Mouse (Mus musculus) small intestine, adult 2 months (tissue): ENCODE results near the gene Pagr1b. TPM values are rescaled to one million over a fixed set of nuclear protein-coding genes. Genes with fewer than 3 reads are reported as not detected.

ENCODE experiments used
- H3K27ac ChIP-seq: fragments of 200-500 bp; 2 replicates; pipeline ENCODE4 v1.5.1; 2012; ENCODE audit warnings: low read depth, low read length, control low read depth, inconsistent platforms; ENCODE audit not compliant: insufficient read depth
- H3K27me3 ChIP-seq: fragments of 200-500 bp; 2 replicates; pipeline ENCODE4 v1.6.1; 2012; ENCODE audit warnings: mild to moderate bottlenecking, moderate library complexity, low read length, inconsistent platforms; ENCODE audit not compliant: control insufficient read depth, insufficient read depth
- H3K36me3 ChIP-seq: fragments of 200-500 bp; 2 replicates; pipeline ENCODE4 v1.6.1; 2012; ENCODE audit warnings: mild to moderate bottlenecking, low read length, control low read depth, inconsistent platforms; ENCODE audit not compliant: control insufficient read depth, insufficient read depth
- H3K4me1 ChIP-seq: fragments of 200-500 bp; 2 replicates; pipeline ENCODE4 v1.6.1; 2012; ENCODE audit warnings: low read length, inconsistent platforms, mixed read lengths; ENCODE audit not compliant: control insufficient read depth, insufficient read depth, insufficient read length
- H3K4me3 ChIP-seq: fragments of 200-500 bp; 2 replicates; pipeline ENCODE4 v1.5.1; 2012; ENCODE audit warnings: low read depth, mild to moderate bottlenecking, control low read depth, inconsistent platforms, low read length, moderate library complexity
- CTCF ChIP-seq: fragments of 200-500 bp; IDR thresholded peaks from 2 replicates; pipeline ENCODE4 v1.5.1; 2012; ENCODE audit warnings: low read depth, mild to moderate bottlenecking, control low read depth, inconsistent platforms, low read length, moderate library complexity, mixed read lengths; ENCODE audit not compliant: insufficient replicate concordance, insufficient read length; ENCODE audit errors: extremely low read depth
- POLR2A ChIP-seq: fragments of 200-500 bp; IDR thresholded peaks from 2 replicates; pipeline ENCODE4 v1.6.1; 2012; ENCODE audit warnings: low read depth, mild to moderate bottlenecking, control low read depth, inconsistent platforms, low read length, moderate library complexity
- WGBS: fragments of 180-500 bp; shearing (Covaris S2); methylation state at CpG from one replicate; pipeline ENCODE4 v1.1.7; 2018; 5-methylcytosine and 5-hydroxymethylcytosine counted together
- polyA plus RNA-seq: library from polyadenylated mRNA; depleted of rRNA; stranded (reverse); fragments of >200 nt; gene quantifications from 2 replicates; pipeline ENCODE4 v1.2.3, GENCODE M21; 2012

The Pagr1b gene
- polyA plus RNA-seq, 1 experiment = 2.9 TPM

- no peaks in the 10 kb centered on the region for H3K27me3 ChIP-seq
- 88% methylated on average over 7 of the region's 7 CpGs for WGBS
- TF ChIP-seq POLR2A (no peak), CTCF (no peak)
- no peak overlapping the region for H3K27ac ChIP-seq
- H3K4me1 ChIP-seq = peaks cover 9% of the 10 kb centered on the region
- H3K36me3 ChIP-seq = peaks cover 22% of the 10 kb centered on the region
- H3K4me3 ChIP-seq = no peak overlapping the region
Measured at GRCm38 (mm10) chr7:127022528-127023271, 6.4 kb upstream of the Pagr1b start.

- H3K36me3 ChIP-seq = peaks cover 22% of the 10 kb centered on the region
- 56% methylated on average over 5 of the region's 5 CpGs for WGBS
- no peak overlapping the region for H3K27ac ChIP-seq
Measured at GRCm38 (mm10) chr7:127021563-127022527, 5.6 kb upstream of the Pagr1b start.

DNA sequence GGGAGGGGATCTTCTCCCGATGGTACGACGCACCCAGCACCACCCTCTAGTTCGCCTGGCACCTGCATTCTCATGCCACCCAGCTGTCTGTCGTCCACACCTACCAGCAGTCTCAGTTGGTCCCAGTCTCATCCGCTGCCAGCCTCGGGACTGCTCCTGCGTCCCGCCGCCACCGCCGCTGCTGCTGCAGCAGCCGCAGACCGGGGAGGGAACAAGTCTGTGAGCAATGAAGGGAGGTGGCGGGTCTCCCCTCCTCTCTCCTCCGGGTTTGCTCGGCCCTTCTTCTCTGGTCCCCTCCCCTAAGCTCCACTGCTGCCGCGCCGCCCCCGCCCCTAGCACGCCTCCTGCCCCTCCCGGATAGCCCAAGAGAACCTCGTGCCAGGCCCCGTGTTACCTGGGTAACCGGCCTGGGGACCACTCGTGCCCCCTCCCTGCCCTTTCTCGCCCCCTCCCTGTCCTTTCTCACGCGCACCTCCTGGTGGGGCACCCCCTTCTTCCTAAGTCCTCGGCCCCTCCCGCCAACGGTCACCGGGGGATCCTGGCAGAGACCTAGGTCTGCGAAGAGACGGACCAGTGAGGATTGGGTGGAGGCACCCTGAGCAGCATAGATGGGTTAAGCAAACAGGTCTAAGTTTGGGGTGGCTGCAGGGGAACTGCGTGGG lies 4.7 kb upstream of the Pagr1b start, which contains the start of the genes Gm42742 and Prrt2:
Gene Gm42742 (minus strand): TSS at position 197 of the 662 bp plus-strand sequence.
Gene Prrt2 (minus strand): TSS at position 311 of the 662 bp plus-strand sequence.
- Histone ChIP-seq H3K4me1 (peaks cover 8% of the 10 kb centered on the region), H3K27me3 (no peaks in the 10 kb centered on the region), H3K27ac (peak within 1 kb of the TSS; percentile 8; the same call in 1 of the 2 replicates), H3K4me3 (peak within 1 kb of the TSS; percentile 55), H3K36me3 (peaks cover 22% of the 10 kb centered on the region)
- no peak for TF ChIP-seq POLR2A
- WGBS = 3% methylated on average over 37 of the region's 37 CpGs

More at GRCm38 (mm10) chr7:127021563-127022527, 5.6 kb upstream of the Pagr1b start:
- Histone ChIP-seq H3K27me3 (no peaks in the 10 kb centered on the region), H3K4me1 (peaks cover 8% of the 10 kb centered on the region), H3K4me3 (no peak overlapping the region)
- TF ChIP-seq POLR2A (no peak), CTCF (no peak)

- no peaks in the 10 kb centered on the region for H3K27me3 ChIP-seq
Measured at GRCm38 (mm10) chr7:127020491-127020890, 4.2 kb upstream of the Pagr1b start.

DNA sequence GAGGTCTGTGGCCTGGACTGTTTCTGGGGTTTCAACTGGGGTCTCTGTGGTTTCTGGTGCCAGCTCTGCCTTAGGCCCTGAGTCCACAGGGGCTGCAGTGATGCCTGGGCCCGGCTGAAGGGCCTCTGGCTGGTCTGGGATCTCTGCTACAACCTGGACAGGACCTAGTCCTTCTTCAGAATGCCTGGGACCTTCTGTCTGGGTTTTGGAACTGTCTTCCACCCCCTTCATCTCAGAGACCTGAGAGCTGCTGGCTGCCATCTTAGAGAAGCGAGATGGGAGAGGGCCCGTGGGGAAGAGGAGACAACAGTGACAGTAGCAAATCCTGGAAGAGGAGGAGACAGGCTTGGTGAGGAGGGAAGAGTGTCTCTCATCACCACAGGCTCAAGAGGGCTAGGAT lies 3.7 kb upstream of the Pagr1b start:
- Histone ChIP-seq H3K4me1 (peaks cover 13% of the 10 kb centered on the region), H3K4me3 (no peak overlapping the region), H3K36me3 (peaks cover 24% of the 10 kb centered on the region), H3K27me3 (no peaks in the 10 kb centered on the region), H3K27ac (no peak overlapping the region)
- 87% methylated on average over 3 of the region's 3 CpGs for WGBS
- no peak for TF ChIP-seq CTCF
- TF ChIP-seq POLR2A = no peak

More at GRCm38 (mm10) chr7:127020491-127020890, 4.2 kb upstream of the Pagr1b start:
- H3K4me1 ChIP-seq = peaks cover 12% of the 10 kb centered on the region
- 58% methylated on average over 5 of the region's 5 CpGs for WGBS
- H3K4me3 ChIP-seq = peak overlapping the region; percentile 55
- H3K36me3 ChIP-seq = peaks cover 22% of the 10 kb centered on the region
- peak overlapping the region; percentile 8; the same call in 1 of the 2 replicates for H3K27ac ChIP-seq
- no peak for TF ChIP-seq POLR2A
- no peak for TF ChIP-seq CTCF

GRCm38 (mm10) chr7:127019306-127019960 lies 3.1 kb upstream of the Pagr1b start:
- TF ChIP-seq CTCF (no peak), POLR2A (no peak)
- Histone ChIP-seq H3K4me1 (peaks cover 13% of the 10 kb centered on the region), H3K27me3 (no peaks in the 10 kb centered on the region), H3K36me3 (peaks cover 25% of the 10 kb centered on the region), H3K27ac (no peak overlapping the region), H3K4me3 (no peak overlapping the region)
- WGBS = 79% methylated on average over 14 of the region's 14 CpGs
